Mouse (Mus musculus) heart, postnatal 0 days (tissue): Measurements from ENCODE around the gene Kpna2. TPM values are rescaled to one million over a fixed set of nuclear protein-coding genes. Genes with fewer than 3 reads are reported as not detected.

Experiments used
- ATAC-seq: fragments of 200-750 bp; cut with Nextera tagmentation; 2 replicates; pipeline ENCODE4 v1.8.0; 2017; ENCODE audit warnings: low read depth, moderate number of reproducible peaks, moderate library complexity; ENCODE audit not compliant: insufficient read depth
- DNase-seq: peaks from one replicate; pipeline ENCODE4 v3.0.0-alpha.2; 2016; ENCODE audit warnings: low spot score
- H3K27ac ChIP-seq: fragments of 300-500 bp; sonication (generic); 2 replicates; pipeline ENCODE4 v1.5.1; 2014; ENCODE audit warnings: low read depth, mild to moderate bottlenecking
- H3K27me3 ChIP-seq: fragments of 300-500 bp; sonication (generic); 2 replicates; pipeline ENCODE4 v1.6.1; 2014; ENCODE audit warnings: low read length, mixed read lengths; ENCODE audit not compliant: control insufficient read depth, insufficient read depth
- H3K36me3 ChIP-seq: fragments of 300-500 bp; sonication (generic); replicated peaks from 2 replicates; pipeline ENCODE4 v1.6.1; 2014; ENCODE audit warnings: low read length, mixed read lengths; ENCODE audit not compliant: control insufficient read depth, insufficient read depth
- H3K4me1 ChIP-seq: fragments of 300-500 bp; sonication (generic); 2 replicates; pipeline ENCODE4 v1.6.1; 2014; ENCODE audit warnings: antibody characterized with exemption; ENCODE audit not compliant: control insufficient read depth, insufficient read depth
- H3K4me2 ChIP-seq: fragments of 300-500 bp; sonication (generic); 2 replicates; pipeline ENCODE4 v1.6.1; 2014; ENCODE audit warnings: low read depth, mild to moderate bottlenecking, low read length, moderate library complexity
- H3K4me3 ChIP-seq: fragments of 300-500 bp; sonication (generic); 2 replicates; pipeline ENCODE4 v1.5.1; 2014; ENCODE audit warnings: low read depth, low read length
- H3K9ac ChIP-seq: fragments of 300-500 bp; sonication (generic); replicated peaks from 2 replicates; pipeline ENCODE4 v1.6.1; 2014; ENCODE audit warnings: low read depth, low read length, mixed read lengths
- H3K9me3 ChIP-seq: fragments of 300-500 bp; sonication (generic); replicated peaks from 2 replicates; pipeline ENCODE4 v1.6.1; 2016; ENCODE audit warnings: low read length; ENCODE audit not compliant: control insufficient read depth
- CTCF ChIP-seq: IDR thresholded peaks from 2 replicates; pipeline ENCODE4 v1.5.1; 2016; ENCODE audit warnings: antibody characterized with exemption, control low read depth, low read depth
- EP300 ChIP-seq: IDR thresholded peaks from 2 replicates; pipeline ENCODE4 v1.6.1; 2016; ENCODE audit warnings: antibody characterized with exemption, low read depth
- WGBS: fragments of 180-500 bp; shearing (Covaris S2); extraction: QIAGEN DNeasy Blood & Tissue Kit; methylation state at CpG from one replicate; pipeline ENCODE4 v1.1.7; 2014; 5-methylcytosine and 5-hydroxymethylcytosine counted together
- polyA plus RNA-seq: library from polyadenylated mRNA; unstranded; fragments of >200 nt; fragmentation: Nextera tagmentation; extraction: Ambion mirVana; gene quantifications from 2 replicates; pipeline ENCODE4 v1.2.1, GENCODE M21; 2015
- total RNA-seq: library from RNA; depleted of rRNA; stranded (reverse); fragments of >200 nt; gene quantifications from 2 replicates; pipeline ENCODE4 v1.2.3, GENCODE M21; 2014; ENCODE audit warnings: low replicate concordance

The Kpna2 gene
- total and polyA plus RNA-seq, 2 experiments from 2014 or later = 124 to 177 TPM

DNA sequence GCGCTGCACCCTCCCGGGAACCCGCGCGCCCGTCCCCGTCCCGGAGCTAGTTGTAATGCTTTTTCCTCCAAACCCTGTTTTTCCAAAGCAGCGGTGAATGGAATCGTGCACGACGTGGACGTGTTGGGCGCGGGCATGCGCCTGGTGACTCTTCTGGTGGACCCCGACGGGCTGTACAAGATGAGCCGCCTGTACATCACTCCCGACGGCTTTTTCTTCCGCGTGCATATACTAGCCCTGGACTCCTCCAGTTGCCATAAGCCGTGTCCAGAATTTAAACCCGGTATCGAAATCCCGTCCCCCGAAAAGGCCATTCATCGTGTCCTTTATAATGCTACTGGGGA lies 28.9 kb upstream of the Kpna2 start:
- H3K4me3 ChIP-seq = peak overlapping the region; percentile 63
- WGBS = 3% methylated on average over 29 of the region's 29 CpGs
- TF ChIP-seq EP300 (no peak), CTCF (no peak)
- peak overlapping the region; percentile 59 for H3K9ac ChIP-seq
- DNase-seq (no peak), ATAC-seq (peak; percentile 42; the same call in 1 of the 2 replicates)
- no peaks in the 10 kb centered on the region for H3K9me3 ChIP-seq
- H3K4me2 ChIP-seq = peak overlapping the region; percentile 84
- H3K27ac ChIP-seq = peak overlapping the region; percentile 80
- peaks cover 13% of the 10 kb centered on the region; the same call in 1 of the 2 replicates for H3K4me1 ChIP-seq
- H3K36me3 ChIP-seq = 0 out of 2 replicates have a peak, but pooled peaks cover 3% of the 10 kb centered on the region
- H3K27me3 ChIP-seq = peaks cover 4% of the 10 kb centered on the region; the same call in 1 of the 2 replicates

DNA sequence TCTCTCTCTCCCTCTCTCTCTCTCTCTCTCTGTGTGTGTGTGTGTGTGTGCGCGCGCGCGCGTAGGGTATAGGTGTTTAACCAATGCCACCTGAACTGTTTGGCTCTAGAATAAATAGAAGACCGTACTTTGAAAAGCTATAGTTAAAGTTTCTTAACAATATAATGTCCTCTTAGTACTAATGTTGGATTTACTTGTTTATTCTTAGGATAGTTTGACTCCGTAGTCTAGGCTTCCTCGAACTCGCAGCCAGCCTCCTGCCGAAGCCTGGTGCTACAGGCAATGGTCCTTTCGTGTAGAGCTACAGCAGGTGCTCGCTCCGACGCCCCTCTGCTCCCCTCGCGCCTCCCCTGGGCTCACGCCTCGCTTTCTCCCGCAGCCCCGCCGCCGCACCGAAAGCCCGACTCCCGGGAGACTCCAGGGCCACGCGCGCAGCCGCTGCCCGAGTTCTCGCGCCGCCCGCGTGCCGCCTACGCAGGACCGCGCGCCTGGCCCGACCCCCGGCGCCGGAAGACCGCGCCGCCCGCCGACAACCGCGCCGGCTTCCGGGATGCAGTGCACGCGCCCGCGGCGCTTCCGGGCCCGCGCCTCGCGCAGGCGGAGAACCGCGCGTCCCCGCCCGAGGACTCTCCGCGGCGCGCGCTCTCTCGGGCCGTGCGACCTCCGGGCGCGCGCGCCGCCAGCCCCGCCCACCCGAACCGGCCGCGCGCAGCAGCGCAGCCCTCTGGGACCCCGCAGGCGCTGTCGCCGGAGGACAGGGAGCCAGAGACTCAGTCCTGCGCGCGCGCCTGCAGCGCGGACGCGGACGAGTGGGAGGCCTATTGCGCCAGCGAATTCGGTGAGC lies 28.3 kb upstream of the Kpna2 start:
- H3K27ac ChIP-seq = peak overlapping the region; percentile 80
- peak overlapping the region; percentile 84 for H3K4me2 ChIP-seq
- no peaks in the 10 kb centered on the region for H3K36me3 ChIP-seq
- ATAC-seq (peak; percentile 89), DNase-seq (peak; percentile 88)
- peak overlapping the region; percentile 59 for H3K9ac ChIP-seq
- peaks cover 13% of the 10 kb centered on the region; the same call in 1 of the 2 replicates for H3K4me1 ChIP-seq
- H3K27me3 ChIP-seq = peaks cover 4% of the 10 kb centered on the region; the same call in 1 of the 2 replicates
- WGBS = under 1% methylated on average over 87 of the region's 107 CpGs
- H3K4me3 ChIP-seq = peak overlapping the region; percentile 63
- H3K9me3 ChIP-seq = no peaks in the 10 kb centered on the region
- TF ChIP-seq EP300 (no peak), CTCF (no peak)

DNA sequence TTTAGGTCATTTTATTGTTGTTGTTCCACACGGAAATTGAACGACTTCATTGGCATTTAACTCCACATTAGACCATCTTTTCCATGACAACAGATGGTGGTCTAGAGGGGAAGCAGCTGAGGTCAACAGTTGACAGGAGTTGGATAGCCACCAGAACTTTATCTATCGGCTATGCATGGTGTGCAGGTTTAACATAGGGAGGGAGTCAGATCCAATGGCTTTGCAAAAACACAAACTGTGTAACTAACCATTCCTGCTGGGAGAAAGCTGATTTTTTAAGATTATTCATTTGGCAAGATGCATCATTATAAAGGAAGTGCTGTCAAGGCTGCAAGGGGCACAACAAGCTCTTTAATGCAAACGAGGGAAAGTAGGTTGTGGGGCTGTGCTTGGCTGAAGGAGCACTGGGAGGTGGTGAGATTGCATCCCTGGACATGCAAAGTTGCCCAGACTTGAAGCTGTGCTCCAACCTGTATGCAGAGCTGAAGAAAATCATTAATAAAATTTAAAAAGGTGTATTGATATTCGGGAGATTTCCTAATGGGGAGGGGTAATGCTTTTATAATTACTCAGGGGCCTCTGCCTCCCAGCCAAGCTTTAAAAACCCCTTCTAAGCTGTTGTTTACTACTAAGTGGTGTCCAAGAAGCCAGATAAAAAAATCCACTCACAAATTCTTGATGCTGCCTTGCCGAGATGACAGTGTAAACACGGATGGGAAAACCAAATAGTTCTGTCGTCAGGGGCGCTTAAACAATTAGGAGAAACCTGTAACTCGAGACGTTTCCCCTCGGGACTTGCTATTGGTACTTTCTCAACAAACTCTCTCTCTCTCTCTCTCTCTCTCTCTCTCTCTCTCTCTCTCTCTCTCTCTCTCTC lies 27.5 kb upstream of the Kpna2 start:
- Histone ChIP-seq H3K9me3 (no peaks in the 10 kb centered on the region), H3K4me3 (peak overlapping the region; percentile 63), H3K4me2 (peak overlapping the region; percentile 84), H3K4me1 (peaks cover 13% of the 10 kb centered on the region; the same call in 1 of the 2 replicates), H3K27ac (0 out of 2 replicates have a peak overlapping the region, but pooled peaks have one; percentile 25), H3K9ac (no peak overlapping the region), H3K36me3 (no peaks in the 10 kb centered on the region), H3K27me3 (peaks cover 4% of the 10 kb centered on the region; the same call in 1 of the 2 replicates)
- 16% methylated on average over 12 of the region's 12 CpGs for WGBS
- no peak for DNase-seq
- TF ChIP-seq EP300 (no peak), CTCF (no peak)
- ATAC-seq = no peak

DNA sequence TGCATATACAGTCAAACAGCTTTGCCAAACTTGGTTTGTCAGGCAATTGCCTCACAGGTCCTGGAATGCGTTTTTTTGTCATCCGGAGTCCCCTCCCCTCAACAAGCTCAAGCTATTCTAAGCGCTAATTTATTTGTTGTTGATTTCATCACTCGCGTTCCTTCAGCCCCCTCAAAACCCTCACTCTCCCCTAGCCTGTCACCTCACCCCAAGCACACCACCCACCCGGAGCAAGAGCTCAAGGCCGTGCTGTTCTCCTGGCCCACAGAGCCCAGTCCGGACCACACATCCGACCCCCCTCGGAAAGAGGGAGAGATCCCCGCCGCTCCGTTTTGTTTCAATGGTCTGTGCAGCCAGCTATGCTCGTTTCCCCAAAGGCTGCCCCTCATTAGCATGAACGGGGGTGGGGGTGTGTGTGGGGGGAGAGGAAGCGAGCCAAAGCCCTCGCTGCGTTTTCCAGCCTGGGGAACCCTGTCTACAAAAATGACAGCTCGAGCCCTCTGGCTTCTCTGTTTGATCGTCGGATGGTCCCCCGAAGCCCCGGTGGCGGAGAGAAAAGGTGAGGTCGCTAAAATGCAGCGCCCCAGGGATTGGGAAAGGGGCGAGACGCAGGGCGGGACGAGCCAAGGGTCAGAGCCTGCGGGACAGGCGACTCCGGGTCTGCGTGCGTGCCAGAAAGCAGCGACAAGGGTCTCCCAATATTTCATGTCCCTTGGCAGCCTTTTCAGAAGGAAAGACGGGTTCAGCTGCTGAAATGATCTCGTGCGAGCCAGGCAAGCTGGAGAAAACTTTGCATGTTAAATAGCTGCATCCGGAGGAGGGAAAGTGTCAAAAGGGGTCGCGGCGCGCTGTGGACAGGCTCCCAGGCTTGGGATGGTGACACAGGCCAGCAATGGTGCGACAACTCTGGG lies 26.3 kb upstream of the Kpna2 start, which contains the start of gene 1810010H24Rik:
TSS of gene 1810010H24Rik (plus strand) at position 271 of the 911 bp plus-strand sequence.
- no peaks in the 10 kb centered on the region for H3K9me3 ChIP-seq
- peak within 1 kb of the TSS; percentile 84 for H3K4me2 ChIP-seq
- WGBS = under 1% methylated on average over 45 of the region's 45 CpGs
- peak within 1 kb of the TSS; percentile 36 for H3K27ac ChIP-seq
- no peak for TF ChIP-seq EP300
- no peak for TF ChIP-seq CTCF
- peaks cover 4% of the 10 kb centered on the region; the same call in 1 of the 2 replicates for H3K27me3 ChIP-seq
- peaks cover 13% of the 10 kb centered on the region; the same call in 1 of the 2 replicates for H3K4me1 ChIP-seq
- H3K9ac ChIP-seq = peak within 1 kb of the TSS; percentile 62
- no peaks in the 10 kb centered on the region for H3K36me3 ChIP-seq
- no peak for ATAC-seq
- H3K4me3 ChIP-seq = peak within 1 kb of the TSS; percentile 52
- DNase-seq = peak; percentile 28
